Mouse (Mus musculus) effector memory CD4-positive, alpha-beta T cell, adult 5 months (primary cell): ENCODE data around the gene Ttyh2. TPM values are rescaled to one million over a fixed set of nuclear protein-coding genes. Genes with fewer than 3 reads are reported as not detected.

ENCODE experiments used
- polyA plus RNA-seq: library from polyadenylated mRNA; unstranded; fragments of 100-300 nt; shearing (Covaris generic); gene quantifications from one replicate; pipeline ENCODE4 v1.2.1, GENCODE M21; 2017

Gene Ttyh2
- 1.3 TPM for polyA plus RNA-seq

DNA sequence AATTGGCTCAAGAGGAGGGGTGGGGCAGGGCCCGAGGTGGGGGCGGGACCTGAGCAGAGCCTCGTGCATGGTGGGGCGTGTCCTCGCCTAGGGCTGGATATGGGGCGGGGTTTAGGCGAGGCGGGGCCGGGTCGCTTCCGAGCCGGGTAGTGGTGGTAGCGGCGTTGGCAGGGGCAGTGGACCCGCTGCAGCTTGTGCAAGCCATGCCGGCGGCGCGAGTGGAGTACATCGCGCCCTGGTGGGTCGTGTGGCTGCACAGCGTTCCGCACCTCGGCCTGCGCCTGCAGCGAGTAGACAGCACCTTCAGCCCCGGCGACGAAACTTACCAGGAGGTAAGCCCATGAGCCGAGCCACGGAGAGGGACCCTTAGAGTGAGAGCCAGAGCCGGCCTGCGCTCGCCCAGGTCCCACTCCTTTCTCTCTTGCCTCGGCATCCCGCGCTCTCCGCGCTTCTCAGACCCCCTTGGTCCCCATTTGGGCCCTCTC lies at the start of gene Ttyh2:
Gene Ttyh2, plus strand, starts transcription at position 91 of the 485 bp plus-strand sequence.

DNA sequence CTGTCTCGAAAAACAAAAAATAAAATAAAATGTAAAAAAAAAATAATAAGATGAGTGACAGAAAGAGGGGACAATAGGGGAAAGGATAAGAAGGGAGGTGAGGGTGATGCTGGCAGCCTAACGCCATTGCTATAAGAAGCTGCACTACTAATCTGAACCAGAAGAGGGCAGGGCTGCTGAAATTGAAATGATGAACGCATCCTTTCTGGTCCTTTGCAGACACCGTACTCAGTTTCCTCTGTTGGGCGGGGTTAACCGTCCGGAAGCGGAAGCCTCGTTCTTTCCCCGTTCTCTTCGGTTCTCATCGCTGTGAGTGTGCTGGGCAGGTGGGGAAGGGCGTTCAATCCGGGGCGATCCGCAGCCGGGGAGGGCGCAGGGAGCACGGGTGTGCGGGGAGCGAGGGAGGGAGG lies 6.9 kb upstream of the Ttyh2 start, which contains the start of gene Rpl38:
Gene Rpl38, plus strand, starts transcription at position 224 of the 410 bp plus-strand sequence.

DNA sequence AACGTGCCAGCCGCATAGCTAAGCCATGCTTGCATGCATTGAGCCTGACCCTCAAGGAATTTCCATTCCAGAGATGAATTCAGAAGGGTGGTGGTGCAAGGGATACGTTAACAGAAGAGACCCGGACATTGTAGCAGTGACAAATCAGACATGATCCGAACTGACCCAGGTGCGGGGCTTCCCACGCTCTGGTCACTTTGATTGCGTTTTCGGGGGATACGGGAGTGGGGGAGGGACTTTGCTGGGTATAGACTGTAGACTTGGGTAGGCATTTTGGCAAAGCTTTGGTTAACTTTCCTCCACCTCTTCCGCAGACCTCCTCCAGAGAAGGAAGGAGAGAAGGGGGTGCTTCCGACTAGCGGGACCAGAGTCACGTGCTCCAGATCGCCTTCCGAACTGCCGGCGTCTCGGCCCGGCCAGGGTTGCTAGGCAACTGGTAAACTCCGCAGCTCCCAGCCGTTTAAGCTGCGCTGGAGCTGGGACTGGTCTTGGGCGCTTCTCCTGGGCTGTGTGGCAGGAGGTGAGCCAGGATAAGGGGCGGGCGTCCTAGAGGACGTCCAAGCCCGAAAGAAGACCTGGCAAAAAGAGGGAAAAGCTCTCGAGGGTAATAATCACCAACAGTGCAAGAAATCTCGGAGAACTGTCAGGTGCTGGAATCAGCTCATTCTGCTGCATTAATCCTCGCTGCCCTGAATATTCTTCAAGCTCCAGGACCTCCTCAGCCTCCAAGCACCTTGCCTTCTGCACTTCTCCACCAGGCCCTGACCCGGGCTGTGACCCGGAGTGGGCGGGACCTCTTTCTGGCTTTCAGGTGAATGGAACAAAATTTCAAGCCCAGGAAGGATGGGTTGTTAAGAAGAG lies 52.0 kb downstream of the Ttyh2 start, which contains the start of gene Dnaic2:
Gene Dnaic2, plus strand, starts transcription at position 444 of the 861 bp plus-strand sequence.

DNA sequence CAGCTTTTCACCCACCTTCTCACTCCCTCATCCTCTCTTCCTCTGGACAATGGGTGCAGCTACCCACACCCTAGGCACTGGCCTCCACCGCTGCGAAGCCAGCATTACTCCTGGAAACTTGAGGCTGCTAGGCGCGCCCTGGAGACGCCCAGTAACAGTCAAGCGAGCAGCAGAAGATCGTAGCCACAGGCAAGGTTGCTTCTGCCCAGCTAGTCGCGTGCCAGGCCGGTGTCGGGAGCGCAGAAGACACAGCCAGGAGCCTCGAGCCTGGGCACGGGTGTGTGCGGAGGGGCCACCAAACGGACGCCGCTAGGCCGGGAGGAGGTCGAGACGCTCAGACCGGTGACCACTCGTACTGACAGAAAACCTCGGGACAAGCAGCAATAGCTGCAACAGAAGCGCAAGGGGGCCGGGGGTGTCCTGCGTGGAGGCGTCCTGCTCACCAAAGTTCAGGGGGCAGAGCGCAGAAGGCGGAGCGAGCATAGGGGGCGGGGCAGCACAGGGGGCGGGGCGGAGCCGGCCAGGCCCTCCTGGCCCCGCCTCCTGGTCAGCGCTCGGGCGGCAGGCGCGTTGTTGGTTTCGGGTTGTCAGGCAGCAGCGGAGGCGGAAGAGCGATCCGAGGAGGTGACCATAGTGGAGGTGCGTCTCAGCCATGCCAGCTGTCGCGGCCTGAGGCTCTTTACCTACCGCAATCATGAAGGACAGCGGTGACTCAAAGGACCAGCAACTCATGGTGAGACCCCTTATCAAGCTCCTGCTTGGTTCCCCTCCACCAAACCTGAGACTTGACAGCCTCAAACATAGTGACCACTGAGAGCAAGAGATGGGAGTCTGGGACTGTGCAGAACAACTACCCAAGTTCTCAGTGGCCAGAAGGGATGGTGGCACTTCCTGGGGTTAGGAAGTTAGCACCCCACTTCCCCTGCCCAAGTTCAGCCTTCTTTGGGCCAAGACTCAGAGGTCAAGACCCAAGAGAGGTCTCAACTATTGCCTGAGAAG lies 89.9 kb downstream of the Ttyh2 start, which contains the start of gene Kif19a:
Gene Kif19a, plus strand, starts transcription at position 569 of the 999 bp plus-strand sequence.

Other genes with a start within 250 kb of the Ttyh2 start
- gene Rpl38, start 6.9 kb upstream of the Ttyh2 start, polyA plus RNA-seq: 516 TPM
- gene Dnaic2, start 52.0 kb downstream of the Ttyh2 start, polyA plus RNA-seq: not detected
- not detected for gene Kif19a, start 90.0 kb downstream of the Ttyh2 start, polyA plus RNA-seq
- gene Btbd17, start 120.5 kb downstream of the Ttyh2 start, polyA plus RNA-seq: 0.42 TPM
- gene Gpr142, start 123.5 kb downstream of the Ttyh2 start, polyA plus RNA-seq: not detected
- gene Gprc5c, start 175.7 kb downstream of the Ttyh2 start, polyA plus RNA-seq: not detected
- 0.07 TPM for gene Cd300a, start 214.6 kb downstream of the Ttyh2 start, polyA plus RNA-seq